Mouse (Mus musculus) heart, embryonic 12.5 days (tissue): ENCODE measurements at regions not wholly inside any gene's neighbourhood (a gene's known extent, or its start where the extent isn't known, plus 50 kb on each side); places are given as distances from the start of the nearest gene placed in this dataset.

Experiments used
- ATAC-seq: fragments of 200-750 bp; cut with Nextera tagmentation; 2 replicates; pipeline ENCODE4 v1.8.0; 2017; ENCODE audit warnings: moderate TSS enrichment, moderate library complexity; ENCODE audit not compliant: insufficient number of reproducible peaks, low FRiP score
- H3K27ac ChIP-seq: fragments of 300-500 bp; sonication (generic); 2 replicates; pipeline ENCODE4 v1.5.1; 2016; ENCODE audit warnings: mild to moderate bottlenecking, moderate library complexity; ENCODE audit not compliant: poor library complexity, severe bottlenecking
- H3K27me3 ChIP-seq: fragments of 300-500 bp; sonication (generic); replicated peaks from 2 replicates; pipeline ENCODE4 v1.6.1; 2016; ENCODE audit warnings: mild to moderate bottlenecking, moderate library complexity
- H3K36me3 ChIP-seq: fragments of 300-500 bp; sonication (generic); 2 replicates; pipeline ENCODE4 v1.6.1; 2016; ENCODE audit warnings: mild to moderate bottlenecking, moderate library complexity
- H3K4me1 ChIP-seq: fragments of 300-500 bp; sonication (generic); replicated peaks from 2 replicates; pipeline ENCODE4 v1.6.1; 2016; ENCODE audit warnings: mild to moderate bottlenecking
- H3K4me2 ChIP-seq: fragments of 300-500 bp; sonication (generic); 2 replicates; pipeline ENCODE4 v1.6.1; 2016; ENCODE audit warnings: mild to moderate bottlenecking, moderate library complexity
- H3K4me3 ChIP-seq: fragments of 300-500 bp; sonication (generic); 2 replicates; pipeline ENCODE4 v1.5.1; 2016; ENCODE audit warnings: mild to moderate bottlenecking
- H3K9ac ChIP-seq: fragments of 300-500 bp; sonication (generic); 2 replicates; pipeline ENCODE4 v1.6.1; 2016; ENCODE audit warnings: mild to moderate bottlenecking, moderate library complexity
- H3K9me3 ChIP-seq: fragments of 300-500 bp; sonication (generic); replicated peaks from 2 replicates; pipeline ENCODE4 v1.6.1; 2016; ENCODE audit warnings: mild to moderate bottlenecking, moderate library complexity
- WGBS: fragments of 180-500 bp; shearing (Covaris S2); methylation state at CpG from one replicate; pipeline ENCODE4 v1.1.7; 2016; 5-methylcytosine and 5-hydroxymethylcytosine counted together

DNA sequence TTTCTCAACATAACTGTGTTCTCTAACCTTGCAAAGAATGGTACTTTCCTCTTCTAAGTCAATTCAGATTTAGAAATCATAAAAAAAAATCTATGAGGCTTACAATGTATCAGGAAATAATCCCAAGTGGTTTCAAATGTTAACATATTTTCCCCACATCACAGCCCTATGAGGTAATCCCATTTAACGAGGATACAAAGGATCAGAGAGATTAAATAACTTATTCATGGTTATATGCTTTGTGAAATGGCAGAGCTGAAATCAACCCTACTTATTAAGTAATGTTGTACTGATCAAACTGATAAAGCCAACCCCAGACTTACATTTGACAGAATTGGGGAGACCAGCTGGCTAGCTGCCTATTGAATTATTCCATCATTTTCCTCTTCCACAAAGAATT, 614.4 kb downstream of the Ntrk3 start:
- no peak for ATAC-seq
- H3K27me3 ChIP-seq: no peaks in the 10 kb centered on the region
- WGBS: 82% methylated on average over 1 of the region's 1 CpGs
- no peaks in the 10 kb centered on the region for H3K36me3 ChIP-seq
- H3K27ac ChIP-seq: no peak overlapping the region
- peaks cover 12% of the 10 kb centered on the region; the same call in 1 of the 2 replicates for H3K4me1 ChIP-seq
- no peak overlapping the region for H3K4me3 ChIP-seq
- no peaks in the 10 kb centered on the region for H3K9me3 ChIP-seq
- no peak overlapping the region for H3K9ac ChIP-seq
- no peak overlapping the region for H3K4me2 ChIP-seq

DNA sequence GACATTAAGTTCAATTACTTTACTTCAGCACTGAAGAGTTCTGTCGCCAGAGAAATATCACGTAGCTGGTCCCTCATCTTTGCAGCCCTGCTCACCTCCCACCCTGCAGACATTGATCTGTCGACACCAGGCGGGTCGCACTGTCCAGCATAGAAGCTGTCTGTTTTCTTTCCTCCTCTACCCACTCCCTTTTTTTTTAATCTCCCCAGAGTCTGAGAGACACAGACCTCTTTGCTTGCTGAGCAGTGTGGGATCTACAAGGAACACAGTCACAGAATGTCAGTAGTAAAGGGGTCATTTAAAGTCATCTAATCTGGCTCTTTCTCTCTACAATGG, 616.7 kb downstream of the Ntrk3 start:
- 11% methylated on average over 5 of the region's 5 CpGs for WGBS
- ATAC-seq: no peak
- Histone ChIP-seq H3K27ac (no peak overlapping the region), H3K27me3 (no peaks in the 10 kb centered on the region), H3K4me3 (no peak overlapping the region), H3K9me3 (no peaks in the 10 kb centered on the region), H3K36me3 (no peaks in the 10 kb centered on the region), H3K4me2 (no peak overlapping the region), H3K4me1 (peaks cover 12% of the 10 kb centered on the region; the same call in 1 of the 2 replicates), H3K9ac (no peak overlapping the region)

DNA sequence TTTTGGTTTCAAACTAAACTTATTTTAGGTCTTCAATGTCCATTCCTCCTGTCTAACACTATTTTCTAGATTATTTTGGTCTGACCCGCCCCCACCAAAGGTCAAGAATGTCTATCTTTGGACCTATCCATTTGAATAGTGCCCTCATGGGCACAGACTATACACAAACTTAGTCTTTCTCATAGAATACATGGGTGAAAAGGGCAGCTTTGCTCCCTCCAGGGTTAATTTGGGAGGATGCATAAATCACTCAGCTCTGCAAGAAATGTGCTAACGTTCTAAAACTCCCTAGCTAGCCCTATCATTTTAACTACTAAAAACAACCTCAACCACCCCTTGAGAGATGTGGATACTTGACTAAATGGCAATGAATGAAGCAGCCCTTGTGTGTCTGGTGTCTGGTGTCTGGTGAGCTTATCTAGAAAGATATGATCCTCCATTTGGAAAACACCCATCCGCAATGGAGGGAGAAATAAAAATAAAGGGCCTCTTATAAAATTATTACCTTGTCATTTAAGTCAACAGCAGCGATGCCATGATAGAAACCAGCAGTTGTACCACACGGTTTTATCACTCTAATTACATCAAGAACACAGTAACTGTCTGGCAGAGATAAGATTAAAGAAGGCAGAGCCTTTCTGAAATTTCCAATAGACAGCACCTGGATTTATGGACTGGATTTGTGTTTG, 617.2 kb downstream of the Ntrk3 start:
- WGBS: 27% methylated on average over 5 of the region's 5 CpGs
- H3K27me3 ChIP-seq: no peaks in the 10 kb centered on the region
- H3K9me3 ChIP-seq: no peaks in the 10 kb centered on the region
- H3K4me2 ChIP-seq: no peak overlapping the region
- H3K9ac ChIP-seq: no peak overlapping the region
- H3K4me1 ChIP-seq: peaks cover 12% of the 10 kb centered on the region; the same call in 1 of the 2 replicates
- no peaks in the 10 kb centered on the region for H3K36me3 ChIP-seq
- H3K4me3 ChIP-seq: no peak overlapping the region
- H3K27ac ChIP-seq: no peak overlapping the region
- no peak for ATAC-seq

DNA sequence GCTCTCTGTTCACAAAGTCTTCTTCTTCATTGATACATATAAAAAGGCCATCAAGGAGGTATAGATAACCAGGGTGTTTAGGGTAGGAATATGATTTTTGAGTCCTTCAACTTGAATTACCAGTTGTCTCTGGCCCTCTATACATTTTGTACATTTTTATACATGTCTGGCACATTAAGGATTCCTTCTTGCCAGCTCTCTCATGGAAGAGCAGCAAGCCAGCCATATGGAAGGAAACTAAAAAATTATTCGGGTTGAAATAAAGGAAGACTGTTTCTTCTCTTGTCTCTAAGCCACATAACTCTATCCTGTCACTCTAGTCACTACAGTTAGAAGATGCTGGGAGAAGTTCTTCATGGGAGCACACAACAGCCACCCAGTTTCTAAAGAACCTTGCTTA, 618.0 kb downstream of the Ntrk3 start:
- no peak overlapping the region for H3K4me3 ChIP-seq
- H3K9ac ChIP-seq: no peak overlapping the region
- no peak overlapping the region for H3K4me2 ChIP-seq
- no peak overlapping the region for H3K27ac ChIP-seq
- no peaks in the 10 kb centered on the region for H3K36me3 ChIP-seq
- H3K27me3 ChIP-seq: no peaks in the 10 kb centered on the region
- H3K9me3 ChIP-seq: no peaks in the 10 kb centered on the region
- ATAC-seq: no peak
- peaks cover 12% of the 10 kb centered on the region; the same call in 1 of the 2 replicates for H3K4me1 ChIP-seq
- WGBS: 80% methylated on average over 1 of the region's 1 CpGs

DNA sequence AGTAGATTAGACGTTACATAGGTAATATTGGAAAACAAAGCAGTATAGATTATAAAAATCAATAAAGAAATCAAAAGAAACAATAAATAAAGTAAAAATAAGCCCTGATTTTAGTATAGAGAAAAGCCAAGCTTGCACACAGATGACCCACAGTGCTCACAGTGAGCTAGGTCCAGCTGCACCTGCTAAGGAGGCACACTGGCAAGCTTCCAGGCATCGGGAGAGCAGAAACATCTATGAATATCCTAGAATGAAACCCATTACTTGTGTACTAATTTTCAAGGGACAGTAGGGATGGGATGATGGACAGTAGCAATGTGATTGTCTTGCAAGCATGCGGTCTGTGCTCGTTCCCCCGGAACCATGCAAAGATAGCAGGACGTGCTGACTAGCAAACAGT, 626.5 kb downstream of the Ntrk3 start:
- Histone ChIP-seq H3K27ac (no peak overlapping the region), H3K4me3 (no peak overlapping the region), H3K36me3 (no peaks in the 10 kb centered on the region), H3K9ac (no peak overlapping the region), H3K27me3 (no peaks in the 10 kb centered on the region), H3K4me2 (no peak overlapping the region), H3K4me1 (no peaks in the 10 kb centered on the region), H3K9me3 (no peaks in the 10 kb centered on the region)
- ATAC-seq: no peak
- WGBS: 71% methylated on average over 6 of the region's 6 CpGs

DNA sequence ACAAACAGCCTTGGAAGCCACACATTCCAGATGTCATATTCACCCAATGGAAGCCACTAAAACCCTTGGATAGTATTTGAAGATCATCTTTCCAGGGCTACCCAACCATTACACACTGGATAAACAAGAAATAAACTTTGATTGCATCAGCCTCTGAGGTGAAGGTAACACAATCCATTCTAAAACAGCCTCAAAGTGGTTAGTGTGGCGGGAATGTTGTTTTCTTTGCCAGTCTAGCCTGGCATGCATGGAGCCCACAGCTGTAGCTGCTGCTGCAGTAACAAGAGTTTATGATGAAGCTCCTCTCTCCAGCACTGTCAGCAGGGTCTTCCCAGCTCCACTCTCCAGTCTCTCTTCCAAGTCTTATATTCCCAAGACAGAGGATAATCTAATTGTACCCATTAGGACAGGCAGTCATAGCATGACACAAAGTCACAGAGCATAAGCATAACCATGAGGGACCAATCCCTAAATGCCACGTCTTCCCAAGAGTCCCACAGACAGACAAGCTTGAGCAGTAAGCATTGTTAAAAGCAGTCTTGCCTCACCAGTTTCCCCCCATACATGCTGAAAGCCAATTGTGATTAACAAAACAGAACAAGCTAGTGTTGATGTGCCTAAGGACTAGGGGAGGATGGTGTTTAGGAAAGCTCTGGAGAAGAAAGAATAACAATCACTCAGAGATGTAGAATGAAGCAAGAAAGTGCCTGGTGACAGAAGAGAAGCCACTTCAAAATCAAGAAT, 634.1 kb downstream of the Ntrk3 start:
- H3K9ac ChIP-seq: no peak overlapping the region
- no peak overlapping the region for H3K4me2 ChIP-seq
- H3K4me3 ChIP-seq: no peak overlapping the region
- 41% methylated on average over 2 of the region's 2 CpGs for WGBS
- no peak overlapping the region for H3K27ac ChIP-seq
- H3K36me3 ChIP-seq: no peaks in the 10 kb centered on the region
- H3K4me1 ChIP-seq: no peaks in the 10 kb centered on the region
- no peaks in the 10 kb centered on the region for H3K9me3 ChIP-seq
- H3K27me3 ChIP-seq: no peaks in the 10 kb centered on the region
- ATAC-seq: no peak

DNA sequence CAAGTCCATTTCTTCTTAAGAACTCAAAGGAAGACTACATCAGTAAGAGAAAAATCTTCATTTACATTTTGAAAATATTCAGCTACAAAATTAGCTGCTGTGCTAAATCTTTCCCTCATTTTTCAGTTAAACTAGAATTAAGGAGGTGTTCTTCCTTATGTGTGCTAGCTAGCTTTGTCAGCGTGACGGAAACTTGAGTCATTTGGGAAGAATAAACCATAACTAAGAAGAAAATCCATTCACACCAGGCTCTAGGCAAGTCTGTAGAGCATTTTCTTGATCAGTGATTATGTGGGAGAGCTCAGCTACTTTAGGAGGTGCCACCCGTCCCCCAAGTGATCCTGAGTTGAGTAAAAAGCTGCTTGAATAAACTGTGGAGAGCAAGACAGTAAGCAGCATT, 635.4 kb downstream of the Ntrk3 start:
- Histone ChIP-seq H3K27me3 (no peaks in the 10 kb centered on the region), H3K4me1 (no peaks in the 10 kb centered on the region), H3K27ac (no peak overlapping the region), H3K4me3 (no peak overlapping the region), H3K4me2 (no peak overlapping the region), H3K36me3 (no peaks in the 10 kb centered on the region), H3K9ac (no peak overlapping the region), H3K9me3 (no peaks in the 10 kb centered on the region)
- 83% methylated on average over 3 of the region's 3 CpGs for WGBS
- ATAC-seq: no peak

DNA sequence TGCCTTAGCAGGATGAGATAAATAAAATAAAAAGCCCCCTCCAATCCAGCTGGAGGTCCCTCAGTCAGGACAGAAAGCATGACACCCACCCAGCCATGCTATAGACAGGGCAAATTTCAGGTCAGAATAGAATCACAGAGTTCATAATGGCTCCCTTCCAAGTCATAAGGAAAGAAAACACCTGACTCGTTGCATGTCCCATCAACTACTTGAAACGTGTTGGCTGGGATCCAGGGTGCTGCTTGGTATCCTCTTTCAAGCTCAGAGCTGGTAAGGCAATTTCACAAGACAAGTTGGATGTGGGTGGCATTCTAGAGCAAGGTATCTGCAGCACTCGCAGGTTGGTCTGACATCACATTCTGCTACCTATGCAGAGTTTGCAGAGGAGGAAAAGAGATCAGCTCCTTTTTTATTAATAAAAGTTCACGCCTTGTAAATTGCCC, 651.2 kb downstream of the Ntrk3 start:
- ATAC-seq: no peak

DNA sequence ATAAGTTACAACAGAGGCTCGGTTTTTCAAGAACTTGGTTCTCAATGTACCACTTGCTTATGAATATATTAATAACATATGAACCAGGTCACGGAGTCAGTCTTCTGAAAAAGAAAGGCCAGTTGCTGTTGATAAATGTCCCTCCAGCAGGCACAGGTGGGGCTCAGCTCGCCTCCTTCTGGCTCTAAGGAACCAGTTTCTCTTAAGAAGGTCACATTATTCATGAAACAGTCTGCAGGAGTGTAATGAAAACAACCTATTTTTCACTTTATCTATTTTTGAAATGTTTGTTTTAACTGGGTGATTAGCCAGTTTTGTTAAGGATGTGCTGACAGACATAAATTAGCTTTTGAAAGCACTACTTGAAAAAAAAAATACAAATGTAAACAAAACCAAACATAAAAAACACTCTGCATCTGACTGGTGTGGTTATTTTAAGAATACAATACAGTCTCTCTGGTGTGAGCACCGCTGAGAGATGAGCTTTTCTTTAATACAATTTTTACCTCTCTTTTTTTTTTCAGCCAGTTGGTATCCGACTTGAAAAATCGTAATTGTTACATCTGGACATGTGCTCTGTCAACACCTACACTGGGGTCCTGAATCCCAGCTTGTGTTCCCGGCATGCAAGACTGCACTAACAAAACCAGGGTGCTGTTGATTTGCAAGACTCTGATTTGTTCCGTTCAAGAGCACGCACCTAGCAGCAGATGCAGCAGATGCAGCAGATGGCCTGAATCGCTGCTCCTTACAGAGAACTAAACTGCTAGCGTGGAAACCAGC, 651.8 kb downstream of the Ntrk3 start:
- Histone ChIP-seq H3K4me2 (peak overlapping the region; percentile 12; the same call in 1 of the 2 replicates), H3K4me3 (no peak overlapping the region), H3K4me1 (peaks cover 4% of the 10 kb centered on the region; the same call in 1 of the 2 replicates), H3K36me3 (no peaks in the 10 kb centered on the region), H3K9me3 (no peaks in the 10 kb centered on the region), H3K27me3 (no peaks in the 10 kb centered on the region), H3K27ac (no peak overlapping the region), H3K9ac (no peak overlapping the region)
- WGBS: 34% methylated on average over 11 of the region's 11 CpGs
- ATAC-seq: no peak

More for the DNA sequence above, 651.2 kb downstream of the Ntrk3 start:
- peak overlapping the region; percentile 12; the same call in 1 of the 2 replicates for H3K4me2 ChIP-seq
- no peak overlapping the region for H3K9ac ChIP-seq
- H3K4me3 ChIP-seq: no peak overlapping the region
- WGBS: 47% methylated on average over 4 of the region's 4 CpGs
- no peaks in the 10 kb centered on the region for H3K36me3 ChIP-seq
- H3K27ac ChIP-seq: no peak overlapping the region
- H3K27me3 ChIP-seq: no peaks in the 10 kb centered on the region
- H3K4me1 ChIP-seq: peaks cover 4% of the 10 kb centered on the region; the same call in 1 of the 2 replicates
- no peaks in the 10 kb centered on the region for H3K9me3 ChIP-seq

DNA sequence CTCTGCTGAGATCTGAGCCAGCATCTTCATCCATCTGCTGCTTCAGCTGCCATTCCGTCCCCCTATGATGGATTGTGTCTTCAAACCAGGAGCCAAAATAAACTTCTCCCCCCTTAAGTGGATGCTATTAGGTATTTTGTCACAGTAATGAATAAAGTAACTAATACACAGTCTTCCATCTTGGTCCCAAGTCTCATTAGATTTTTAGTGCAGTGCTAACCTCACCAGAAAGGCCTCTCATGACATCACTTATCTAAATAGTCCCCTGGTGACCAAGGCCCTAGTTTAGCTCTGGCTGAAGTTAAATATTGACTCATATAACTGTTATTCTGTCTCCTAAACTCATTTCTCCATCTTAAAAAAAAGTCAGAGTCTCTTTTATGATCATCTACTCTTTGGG, 658.1 kb downstream of the Ntrk3 start:
- no peak for ATAC-seq

DNA sequence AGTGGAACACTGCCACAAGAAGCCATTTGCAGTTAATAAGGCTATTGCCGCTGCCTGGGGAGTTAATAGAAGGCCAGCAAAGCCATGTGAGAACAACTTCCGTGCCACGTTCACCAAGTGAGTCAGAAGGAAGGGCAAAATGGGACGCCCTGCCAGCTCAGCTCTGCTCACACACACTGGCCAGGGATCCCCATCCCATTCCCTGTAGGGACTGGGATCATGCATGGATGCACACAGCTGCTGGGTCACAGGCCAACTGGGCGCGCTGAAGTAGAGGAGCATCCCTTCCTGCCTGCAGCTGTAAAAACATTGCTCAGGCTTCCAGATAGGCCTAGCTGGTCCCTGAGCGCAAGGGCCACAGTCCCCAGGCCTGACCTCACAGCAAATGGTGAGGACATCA, 666.7 kb downstream of the Ntrk3 start:
- no peaks in the 10 kb centered on the region for H3K27me3 ChIP-seq
- H3K9ac ChIP-seq: no peak overlapping the region
- H3K27ac ChIP-seq: no peak overlapping the region
- H3K4me3 ChIP-seq: no peak overlapping the region
- no peak overlapping the region for H3K4me2 ChIP-seq
- H3K36me3 ChIP-seq: no peaks in the 10 kb centered on the region
- H3K9me3 ChIP-seq: no peaks in the 10 kb centered on the region
- no peak for ATAC-seq
- WGBS: 73% methylated on average over 7 of the region's 7 CpGs
- H3K4me1 ChIP-seq: no peaks in the 10 kb centered on the region

More for the DNA sequence above, 658.1 kb downstream of the Ntrk3 start:
- Histone ChIP-seq H3K4me1 (no peaks in the 10 kb centered on the region), H3K27me3 (no peaks in the 10 kb centered on the region), H3K9ac (no peak overlapping the region), H3K36me3 (no peaks in the 10 kb centered on the region), H3K27ac (no peak overlapping the region), H3K4me3 (no peak overlapping the region), H3K9me3 (no peaks in the 10 kb centered on the region), H3K4me2 (no peak overlapping the region)
- WGBS: 38% methylated on average over 1 of the region's 1 CpGs
